Mouse (Mus musculus) hindbrain, embryonic 15.5 days (tissue): ENCODE results near the gene Ddost. TPM values are rescaled to one million over a fixed set of nuclear protein-coding genes. Genes with fewer than 3 reads are reported as not detected.

Source experiments
- ATAC-seq: fragments of 200-750 bp; cut with Nextera tagmentation; 2 replicates; pipeline ENCODE4 v1.8.0; 2017; ENCODE audit warnings: low read depth, moderate number of reproducible peaks, moderate TSS enrichment; ENCODE audit not compliant: low FRiP score
- H3K27ac ChIP-seq: fragments of 300-500 bp; sonication (generic); replicated peaks from 2 replicates; pipeline ENCODE4 v1.5.1; 2015; ENCODE audit warnings: mild to moderate bottlenecking, inconsistent platforms
- H3K27me3 ChIP-seq: fragments of 300-500 bp; sonication (generic); 2 replicates; pipeline ENCODE4 v1.6.1; 2015; ENCODE audit warnings: control low read depth, inconsistent platforms
- H3K36me3 ChIP-seq: fragments of 300-500 bp; sonication (generic); 2 replicates; pipeline ENCODE4 v1.6.1; 2015; ENCODE audit warnings: control low read depth, inconsistent platforms
- H3K4me1 ChIP-seq: fragments of 300-500 bp; sonication (generic); replicated peaks from 2 replicates; pipeline ENCODE4 v1.6.1; 2015; ENCODE audit warnings: control low read depth, inconsistent platforms
- H3K4me2 ChIP-seq: fragments of 300-500 bp; sonication (generic); 2 replicates; pipeline ENCODE4 v1.6.1; 2015; ENCODE audit warnings: moderate library complexity, mild to moderate bottlenecking, inconsistent platforms
- H3K4me3 ChIP-seq: fragments of 300-500 bp; sonication (generic); 2 replicates; pipeline ENCODE4 v1.5.1; 2015; ENCODE audit warnings: mild to moderate bottlenecking, inconsistent platforms
- H3K9ac ChIP-seq: fragments of 300-500 bp; sonication (generic); 2 replicates; pipeline ENCODE4 v1.6.1; 2015; ENCODE audit warnings: inconsistent platforms
- H3K9me3 ChIP-seq: fragments of 300-500 bp; sonication (generic); 2 replicates; pipeline ENCODE4 v1.6.1; 2016; ENCODE audit warnings: control low read depth, inconsistent platforms
- WGBS: fragments of 180-500 bp; shearing (Covaris S2); methylation state at CpG from one replicate; pipeline ENCODE4 v1.1.7; 2015; 5-methylcytosine and 5-hydroxymethylcytosine counted together
- polyA plus RNA-seq: library from polyadenylated mRNA; unstranded; fragments of >200 nt; fragmentation: Nextera tagmentation; extraction: Ambion mirVana; gene quantifications from 2 replicates; pipeline ENCODE4 v1.2.1, GENCODE M21; 2015

The Ddost gene
- polyA plus RNA-seq, 1 experiment from 2014 or later, result 220 TPM

DNA sequence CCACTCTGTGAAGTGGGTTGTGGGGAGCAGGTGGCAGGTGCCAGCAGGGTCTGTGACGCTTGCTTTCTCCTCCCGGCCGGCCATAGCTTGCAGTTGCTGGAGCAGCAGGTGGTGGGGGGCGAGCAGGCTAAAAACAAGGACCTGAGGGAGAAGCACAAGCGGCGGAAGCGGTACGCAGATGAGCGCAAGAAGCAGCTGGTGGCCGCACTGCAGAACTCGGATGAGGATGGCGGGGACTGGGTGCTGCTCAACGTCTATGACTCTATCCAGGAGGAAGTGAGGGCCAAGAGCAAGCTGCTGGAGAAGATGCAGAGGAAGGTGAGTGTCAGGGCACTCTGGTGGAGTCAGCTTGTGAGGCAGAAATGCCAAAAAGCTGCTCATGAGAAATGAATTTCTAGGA is 12.5 kb upstream of the Ddost start:
- H3K9me3 ChIP-seq, result no peaks in the 10 kb centered on the region
- peaks cover 12% of the 10 kb centered on the region for H3K4me1 ChIP-seq
- H3K4me3 ChIP-seq, result no peak overlapping the region
- H3K4me2 ChIP-seq, result no peak overlapping the region
- ATAC-seq, result no peak
- no peaks in the 10 kb centered on the region for H3K36me3 ChIP-seq
- H3K27me3 ChIP-seq, result no peaks in the 10 kb centered on the region
- H3K9ac ChIP-seq, result no peak overlapping the region
- 0 out of 2 replicates have a peak overlapping the region, but pooled peaks have one; percentile 20 for H3K27ac ChIP-seq
- 82% methylated on average over 13 of the region's 13 CpGs for WGBS

GRCm38 (mm10) chr4:138293261-138293948 is 11.1 kb upstream of the Ddost start:
- peak overlapping the region; percentile 36 for H3K4me2 ChIP-seq
- H3K9me3 ChIP-seq, result no peaks in the 10 kb centered on the region
- WGBS, result 59% methylated on average over 18 of the region's 18 CpGs
- H3K9ac ChIP-seq, result no peak overlapping the region
- H3K36me3 ChIP-seq, result no peaks in the 10 kb centered on the region
- H3K27ac ChIP-seq, result peak overlapping the region; percentile 87
- no peaks in the 10 kb centered on the region for H3K27me3 ChIP-seq
- peak; percentile 91 for ATAC-seq
- peaks cover 12% of the 10 kb centered on the region for H3K4me1 ChIP-seq
- no peak overlapping the region for H3K4me3 ChIP-seq

DNA sequence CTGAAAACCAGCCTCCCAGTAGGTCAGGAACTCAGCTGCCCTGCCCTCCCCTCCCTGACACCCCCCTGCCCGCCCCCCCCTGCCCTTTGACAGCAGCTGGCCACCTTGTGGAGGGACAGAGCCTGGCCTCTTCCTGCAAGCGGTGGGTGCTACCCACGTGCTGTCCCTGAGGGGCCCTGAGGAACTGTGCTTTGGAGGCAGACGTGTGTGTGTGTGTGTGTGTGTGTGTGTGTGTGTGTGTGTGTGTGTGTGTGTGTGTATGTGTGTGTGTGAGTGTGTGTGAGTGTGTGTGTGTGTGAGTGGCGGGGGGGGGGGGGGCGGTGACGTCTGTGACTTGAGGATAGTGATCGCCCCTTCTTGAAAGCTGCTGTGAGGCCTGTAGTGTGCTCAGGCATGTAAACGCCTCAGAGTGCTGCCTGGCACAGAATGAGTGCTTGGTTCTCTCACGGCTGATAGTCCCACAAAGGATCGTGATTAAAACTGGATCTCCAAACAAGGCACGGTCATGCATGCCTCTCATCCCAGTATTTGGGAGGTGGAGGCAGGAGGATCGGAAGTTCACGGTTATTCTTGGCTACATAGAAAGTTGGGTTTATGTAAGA is 10.5 kb upstream of the Ddost start:
- peak; percentile 65 for ATAC-seq
- Histone ChIP-seq H3K27ac (peak overlapping the region; percentile 87), H3K9ac (no peak overlapping the region), H3K4me1 (peaks cover 12% of the 10 kb centered on the region), H3K27me3 (no peaks in the 10 kb centered on the region), H3K9me3 (no peaks in the 10 kb centered on the region), H3K4me2 (peak overlapping the region; percentile 36), H3K4me3 (no peak overlapping the region), H3K36me3 (no peaks in the 10 kb centered on the region)
- WGBS, result 53% methylated on average over 11 of the region's 14 CpGs

DNA sequence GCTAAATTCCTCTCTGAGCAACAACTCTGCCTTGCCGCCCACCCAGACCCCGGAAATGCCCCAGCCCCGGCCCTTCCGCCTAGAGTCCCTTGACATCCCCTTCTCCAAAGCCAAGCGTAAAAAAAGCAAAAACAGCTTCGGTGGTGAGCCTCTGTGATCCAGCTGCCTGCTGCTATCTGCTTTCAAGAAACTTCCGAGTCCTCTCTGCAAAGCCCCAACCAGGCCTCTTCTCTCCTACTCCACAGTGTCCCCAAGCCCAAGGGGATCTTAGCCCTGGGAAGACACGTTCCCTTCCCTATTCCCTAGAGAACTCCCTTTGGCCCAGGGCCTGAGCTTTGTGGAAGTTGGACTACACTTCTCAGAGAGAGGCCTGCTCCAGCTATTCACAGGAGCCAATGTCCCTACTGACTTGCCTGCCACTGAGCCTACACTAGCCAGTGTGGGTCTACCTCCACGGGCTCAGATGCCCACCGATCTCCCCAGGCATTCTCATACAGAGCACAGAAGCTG is 3.2 kb upstream of the Ddost start:
- Histone ChIP-seq H3K36me3 (no peaks in the 10 kb centered on the region), H3K27me3 (no peaks in the 10 kb centered on the region), H3K9me3 (no peaks in the 10 kb centered on the region), H3K9ac (no peak overlapping the region), H3K4me1 (peaks cover 26% of the 10 kb centered on the region), H3K4me3 (no peak overlapping the region), H3K27ac (no peak overlapping the region), H3K4me2 (no peak overlapping the region)
- ATAC-seq, result no peak
- 92% methylated on average over 10 of the region's 10 CpGs for WGBS

DNA sequence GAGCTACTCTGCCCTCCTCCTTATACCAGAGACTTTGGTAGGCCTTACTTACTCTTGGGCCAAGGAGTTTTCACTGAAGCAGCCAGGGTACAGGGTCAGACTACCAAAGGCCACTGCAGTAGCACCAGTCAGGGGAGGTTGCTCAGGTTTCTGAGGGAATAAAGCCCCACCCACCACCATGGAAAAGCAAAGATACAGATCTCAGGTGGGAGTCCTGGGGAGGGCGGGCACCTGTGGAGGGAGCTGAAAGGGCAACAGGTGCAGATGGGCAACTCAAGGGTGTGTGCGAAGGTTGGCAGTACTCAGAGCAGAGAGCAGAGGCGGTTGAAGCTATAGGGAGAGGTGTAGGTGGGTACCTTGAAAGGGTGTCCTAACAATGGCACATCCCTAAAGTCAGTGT is 1.5 kb upstream of the Ddost start:
- Histone ChIP-seq H3K9ac (no peak overlapping the region), H3K36me3 (no peaks in the 10 kb centered on the region), H3K27ac (no peak overlapping the region), H3K27me3 (no peaks in the 10 kb centered on the region), H3K4me1 (peaks cover 40% of the 10 kb centered on the region), H3K4me2 (no peak overlapping the region), H3K4me3 (no peak overlapping the region), H3K9me3 (no peaks in the 10 kb centered on the region)
- no peak for ATAC-seq
- 93% methylated on average over 3 of the region's 3 CpGs for WGBS

- no peak for ATAC-seq
- Histone ChIP-seq H3K9me3 (no peaks in the 10 kb centered on the region), H3K4me2 (peak overlapping the region; percentile 81), H3K4me3 (peak overlapping the region; percentile 79), H3K36me3 (no peaks in the 10 kb centered on the region), H3K4me1 (peaks cover 40% of the 10 kb centered on the region), H3K27ac (peak overlapping the region; percentile 78), H3K27me3 (no peaks in the 10 kb centered on the region), H3K9ac (peak overlapping the region; percentile 41)
- WGBS, result 16% methylated on average over 18 of the region's 18 CpGs
Measured at GRCm38 (mm10) chr4:138303742-138304141, 788 bp upstream of the Ddost start.

DNA sequence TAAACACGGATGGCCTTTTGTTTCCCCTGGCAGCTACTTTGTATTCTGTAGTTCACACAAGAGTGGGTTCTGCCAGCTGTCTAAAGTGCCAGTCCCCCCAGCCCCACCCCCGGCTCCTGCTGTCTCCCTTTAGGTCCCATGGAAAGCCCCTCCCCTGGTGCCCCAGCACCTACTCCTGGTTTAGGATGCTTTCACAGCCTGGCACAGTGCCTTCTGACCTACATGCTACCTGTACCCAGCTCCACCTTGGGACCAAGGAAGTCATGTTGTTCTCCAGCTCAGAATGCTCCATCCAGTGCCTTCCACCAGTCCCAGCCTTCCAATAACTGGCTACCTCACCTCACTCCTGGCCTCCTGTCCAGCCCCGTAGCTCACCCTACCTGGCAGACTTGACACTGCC is 2.5 kb downstream of the Ddost start:
- Histone ChIP-seq H3K9me3 (no peaks in the 10 kb centered on the region), H3K4me3 (no peak overlapping the region), H3K9ac (no peak overlapping the region), H3K27me3 (no peaks in the 10 kb centered on the region), H3K27ac (no peak overlapping the region), H3K36me3 (peaks cover 17% of the 10 kb centered on the region), H3K4me2 (no peak overlapping the region), H3K4me1 (peaks cover 40% of the 10 kb centered on the region)
- 74% methylated on average over 3 of the region's 3 CpGs for WGBS
- ATAC-seq, result no peak

GRCm38 (mm10) chr4:138307739-138308138 is 3.2 kb downstream of the Ddost start:
- peaks cover 40% of the 10 kb centered on the region for H3K4me1 ChIP-seq
- H3K27me3 ChIP-seq, result no peaks in the 10 kb centered on the region
- H3K4me3 ChIP-seq, result no peak overlapping the region
- H3K27ac ChIP-seq, result no peak overlapping the region
- H3K36me3 ChIP-seq, result peaks cover 24% of the 10 kb centered on the region
- ATAC-seq, result no peak
- WGBS, result 89% methylated on average over 12 of the region's 12 CpGs
- no peak overlapping the region for H3K4me2 ChIP-seq
- no peak overlapping the region for H3K9ac ChIP-seq
- no peaks in the 10 kb centered on the region for H3K9me3 ChIP-seq

GRCm38 (mm10) chr4:138310311-138310910 is 5.9 kb downstream of the Ddost start:
- peaks cover 51% of the 10 kb centered on the region for H3K36me3 ChIP-seq
- H3K9ac ChIP-seq, result no peak overlapping the region
- H3K9me3 ChIP-seq, result no peaks in the 10 kb centered on the region
- ATAC-seq, result no peak
- H3K27me3 ChIP-seq, result no peaks in the 10 kb centered on the region
- WGBS, result 96% methylated on average over 19 of the region's 19 CpGs
- no peak overlapping the region for H3K4me3 ChIP-seq
- no peak overlapping the region for H3K4me2 ChIP-seq
- H3K4me1 ChIP-seq, result peaks cover 24% of the 10 kb centered on the region
- no peak overlapping the region for H3K27ac ChIP-seq

- Histone ChIP-seq H3K36me3 (peaks cover 56% of the 10 kb centered on the region), H3K4me1 (peaks cover 12% of the 10 kb centered on the region; the same call in 1 of the 2 replicates), H3K4me3 (no peak overlapping the region), H3K27me3 (no peaks in the 10 kb centered on the region), H3K4me2 (no peak overlapping the region), H3K9ac (no peak overlapping the region), H3K27ac (no peak overlapping the region), H3K9me3 (no peaks in the 10 kb centered on the region)
- 0 out of 2 replicates have a peak, but pooled peaks have one; percentile 17 for ATAC-seq
- WGBS, result 70% methylated on average over 8 of the region's 8 CpGs
Measured at GRCm38 (mm10) chr4:138311595-138311994, 7.1 kb downstream of the Ddost start.

DNA sequence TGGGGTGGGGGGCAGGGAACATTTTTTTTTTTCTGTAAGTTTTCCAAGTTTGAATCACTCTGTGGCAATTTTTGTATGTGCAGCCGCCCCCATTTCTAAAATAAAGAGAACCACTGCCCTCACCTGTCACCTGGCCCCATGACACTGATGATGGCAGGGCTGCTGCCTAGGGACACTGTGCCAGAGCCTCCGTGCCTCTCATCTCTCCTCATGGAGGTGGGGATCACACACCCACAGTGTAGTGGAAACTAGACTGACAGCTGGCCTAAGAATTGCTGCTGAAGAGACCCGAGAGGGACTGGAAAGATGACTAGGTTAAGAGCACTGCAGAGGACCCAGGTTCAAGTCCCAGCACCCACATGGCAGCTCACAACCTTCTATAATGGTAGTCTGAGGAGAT is 7.6 kb downstream of the Ddost start:
- Histone ChIP-seq H3K4me2 (no peak overlapping the region), H3K9me3 (no peaks in the 10 kb centered on the region), H3K4me3 (no peak overlapping the region), H3K27ac (no peak overlapping the region), H3K27me3 (no peaks in the 10 kb centered on the region), H3K4me1 (peaks cover 8% of the 10 kb centered on the region; the same call in 1 of the 2 replicates), H3K9ac (no peak overlapping the region), H3K36me3 (peaks cover 61% of the 10 kb centered on the region)
- 88% methylated on average over 3 of the region's 3 CpGs for WGBS
- ATAC-seq, result no peak

DNA sequence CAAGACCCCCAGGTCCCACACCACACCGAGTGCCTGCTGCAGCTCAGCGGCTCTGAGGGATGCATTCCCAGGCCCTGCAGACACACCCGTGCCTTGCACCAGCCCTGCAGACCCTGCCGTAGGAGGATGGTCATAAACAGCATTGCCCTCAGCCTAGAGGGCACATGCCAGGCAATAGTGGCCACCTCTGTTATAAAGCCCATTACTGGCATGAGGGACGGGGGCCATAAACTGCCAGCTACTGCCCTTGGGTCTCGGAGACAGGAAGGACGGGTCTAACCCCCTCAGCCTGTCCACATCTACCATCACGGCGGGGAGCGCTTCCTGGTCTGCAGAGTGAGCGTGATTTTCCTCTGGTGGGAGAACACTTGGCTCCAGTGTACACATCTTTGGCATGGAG is 8.5 kb downstream of the Ddost start:
- Histone ChIP-seq H3K4me2 (no peak overlapping the region), H3K9me3 (no peaks in the 10 kb centered on the region), H3K27me3 (no peaks in the 10 kb centered on the region), H3K36me3 (peaks cover 63% of the 10 kb centered on the region), H3K4me1 (no peaks in the 10 kb centered on the region), H3K4me3 (no peak overlapping the region), H3K9ac (no peak overlapping the region), H3K27ac (no peak overlapping the region)
- ATAC-seq, result no peak
- 93% methylated on average over 11 of the region's 11 CpGs for WGBS
